In genomic region chr12:75853559-75853958, GRCm38 (mm10) we compare ENCODE assay signal across 9 mouse cellular contexts. TPM values are rescaled to one million over a fixed set of nuclear protein-coding genes. Genes with fewer than 3 reads are reported as not detected.
DNase-seq lines count a peak whose midpoint lies in the region; ATAC-seq and TF ChIP-seq lines count a peak whose summit lies in the region.
"Had no signal": no experiment of that assay in that cellular context is flagged by ENCODE, and none has a peak within 500 bp of the region (broad histone marks: within the 10 kb centered on the region; RNA-seq: fewer than 3 reads in every experiment).

No protein-coding gene starts in this region.

- no peak for TF ChIP-seq POLR2A in liver, adult 2 months (IDR thresholded peaks at IDR 0.05; ENCODE audit: extremely low read depth, insufficient read depth, low read length)

- no peaks in the 10 kb centered on the region for H3K27me3 ChIP-seq in liver, adult 2 months (ENCODE audit: control insufficient read depth, insufficient read depth, low read length)
- H3K27me3 ChIP-seq in neural tube, embryonic 15.5 days (replicated peaks) = no peaks in the 10 kb centered on the region
- H3K27me3 ChIP-seq: Patski had no signal

- under 1% methylated on average over 8 of the region's 8 CpGs for WGBS in liver, adult 2 months
- 65% methylated on average over 8 of the region's 8 CpGs for WGBS in neural tube, embryonic 15.5 days

- no peak for TF ChIP-seq CTCF in liver, adult 2 months (IDR thresholded peaks at IDR 0.05; ENCODE audit: low read depth, low read length)

- peak overlapping the region; percentile 69 for H3K27ac ChIP-seq in liver, adult 2 months (replicated peaks; ENCODE audit: insufficient read depth, low read depth, low read length)
- peak overlapping the region; percentile 45; the same call in 1 of the 2 replicates for H3K27ac ChIP-seq in neural tube, embryonic 15.5 days (replicated peaks)

- peak; percentile 88 for DNase-seq in liver, adult 2 months (ENCODE audit: extremely low read depth, low read depth, low spot score)
- no peak for DNase-seq in liver
- DNase-seq in heart, adult 9 months (ENCODE audit: low spot score in 2 of 2) = peak; percentile 78 to 83
- peak; percentile 77 for DNase-seq in kidney, postnatal 10 days
- no peak for DNase-seq in cerebellum, adult 8-10 months

- H3K79me2 ChIP-seq in liver, adult 2 months (ENCODE audit: control insufficient read depth, insufficient read depth, low read length) = peaks cover 12% of the 10 kb centered on the region; the same call in 1 of the 2 replicates

- peaks cover 11% of the 10 kb centered on the region for H3K4me1 ChIP-seq in liver, adult 2 months (ENCODE audit: control insufficient read depth, insufficient read depth, low read length)
- peaks cover 12% of the 10 kb centered on the region; the same call in 1 of the 2 replicates for H3K4me1 ChIP-seq in neural tube, embryonic 15.5 days

- H3K9ac ChIP-seq in liver, adult 2 months (ENCODE audit: low read depth, low read length) = no peak overlapping the region
- no peak overlapping the region for H3K9ac ChIP-seq in neural tube, embryonic 15.5 days (replicated peaks)

- 0 out of 2 replicates have a peak, but pooled peaks cover 1% of the 10 kb centered on the region for H3K36me3 ChIP-seq in liver, adult 2 months (ENCODE audit: control insufficient read depth, insufficient read depth, low read length)
- H3K36me3 ChIP-seq in neural tube, embryonic 15.5 days = no peaks in the 10 kb centered on the region

- no peaks in the 10 kb centered on the region for H3K9me3 ChIP-seq in neural tube, embryonic 15.5 days (replicated peaks)

- ATAC-seq in neural tube, embryonic 15.5 days (ENCODE audit: low FRiP score) = no peak
- ATAC-seq in megakaryocyte-erythroid progenitor cell, adult 5-6 weeks (replicated peaks; ENCODE audit: low FRiP score, low TSS enrichment, poor library complexity, severe bottlenecking) = no peak
- no peak for ATAC-seq in inflammation-experienced regulatory T-cells, adult 6 months
- ATAC-seq: Patski had no signal

- peak overlapping the region; percentile 19 for H3K4me3 ChIP-seq in liver, adult 2 months (ENCODE audit: insufficient read depth, low read depth, low read length)
- H3K4me3 ChIP-seq in neural tube, embryonic 15.5 days (replicated peaks) = no peak overlapping the region

- no peak overlapping the region for H3K4me2 ChIP-seq in neural tube, embryonic 15.5 days

RNA-seq across cellular contexts. Expression of gene Syne2, which starts 35.6 kb away (rescaled TPM):
- 31.3 and 43.0 TPM in 2 replicates for total RNA-seq in liver, adult 2 months (2014; rRNA removed)
- 8.1 and 12.0 TPM in 2 replicates for polyA plus RNA-seq in liver, adult 2 months (2012; rRNA removed)
- polyA plus RNA-seq in neural tube, embryonic 15.5 days (2015; fragmentation: Nextera tagmentation; extraction: Ambion mirVana) = 38.7 and 42.0 TPM in 2 replicates
- total RNA-seq in megakaryocyte-erythroid progenitor cell, adult 5-6 weeks (2014; fragmentation: Nextera tagmentation) = 2.7 and 8.0 TPM in 2 replicates
- total RNA-seq in megakaryocyte-erythroid progenitor cell, adult 5-6 weeks (2017) = 1.2 and 5.9 TPM in 2 replicates
- polyA plus RNA-seq in inflammation-experienced regulatory T-cells, adult 6 months (2017; shearing (Covaris generic)) = 10 to 100 TPM; 14.7 to 16.0 (median 15.6) TPM

Comparison
In these comparisons a context has a peak if more than half of its experiments do, and no peak if none do; other contexts are left out.
1. DNase-seq: peak in liver, adult 2 months (single experiment), heart, adult 9 months (2 of 2) and kidney, postnatal 10 days (single experiment); none in liver (single experiment) and cerebellum, adult 8-10 months (single experiment).